Mouse (Mus musculus) hindbrain, embryonic 12.5 days (tissue): Measurements from ENCODE around the gene Gcc2. TPM values are rescaled to one million over a fixed set of nuclear protein-coding genes. Genes with fewer than 3 reads are reported as not detected.
"Not testable (repeated sequence)": the region's sequence is repeated elsewhere in the genome, so short reads cannot be mapped to it uniquely, and the experiment has no call there.

Source experiments
- ATAC-seq: fragments of 200-750 bp; cut with Nextera tagmentation; 2 replicates; pipeline ENCODE4 v1.8.0; 2017; ENCODE audit warnings: moderate TSS enrichment; ENCODE audit not compliant: low FRiP score
- H3K27ac ChIP-seq: fragments of 300-500 bp; sonication (generic); 2 replicates; pipeline ENCODE4 v1.5.1; 2016; ENCODE audit warnings: mild to moderate bottlenecking
- H3K27me3 ChIP-seq: fragments of 300-500 bp; sonication (generic); 2 replicates; pipeline ENCODE4 v1.6.1; 2016; ENCODE audit warnings: mild to moderate bottlenecking
- H3K36me3 ChIP-seq: fragments of 300-500 bp; sonication (generic); 2 replicates; pipeline ENCODE4 v1.6.1; 2016; ENCODE audit warnings: mild to moderate bottlenecking
- H3K4me1 ChIP-seq: fragments of 300-500 bp; sonication (generic); 2 replicates; pipeline ENCODE4 v1.6.1; 2016
- H3K4me2 ChIP-seq: fragments of 300-500 bp; sonication (generic); replicated peaks from 2 replicates; pipeline ENCODE4 v1.6.1; 2016; ENCODE audit warnings: mild to moderate bottlenecking
- H3K4me3 ChIP-seq: fragments of 300-500 bp; sonication (generic); 2 replicates; pipeline ENCODE4 v1.5.1; 2016; ENCODE audit warnings: mild to moderate bottlenecking
- H3K9ac ChIP-seq: fragments of 300-500 bp; sonication (generic); 2 replicates; pipeline ENCODE4 v1.6.1; 2016; ENCODE audit warnings: mild to moderate bottlenecking, moderate library complexity
- H3K9me3 ChIP-seq: fragments of 300-500 bp; sonication (generic); replicated peaks from 2 replicates; pipeline ENCODE4 v1.6.1; 2016; ENCODE audit warnings: mild to moderate bottlenecking
- WGBS: fragments of 180-500 bp; shearing (Covaris S2); methylation state at CpG from one replicate; pipeline ENCODE4 v1.1.7; 2016; 5-methylcytosine and 5-hydroxymethylcytosine counted together
- polyA plus RNA-seq: library from polyadenylated mRNA; unstranded; fragments of >200 nt; fragmentation: Nextera tagmentation; extraction: Ambion mirVana; gene quantifications from 2 replicates; pipeline ENCODE4 v1.2.1, GENCODE M21; 2016

Gene Gcc2
- polyA plus RNA-seq, 1 experiment from 2014 or later, result 65.1 TPM

GRCm38 (mm10) chr10:58221571-58221970, 33.7 kb upstream of the Gcc2 start:
- not testable (repeated sequence) for H3K4me2 ChIP-seq, H3K27ac ChIP-seq, H3K4me3 ChIP-seq, H3K4me1 ChIP-seq, H3K36me3 ChIP-seq, H3K9ac ChIP-seq, ATAC-seq, H3K27me3 ChIP-seq, H3K9me3 ChIP-seq
- 94% methylated on average over 2 of the region's 2 CpGs for WGBS

GRCm38 (mm10) chr10:58223161-58223560, 32.1 kb upstream of the Gcc2 start:
- not testable (repeated sequence) for H3K4me2 ChIP-seq, H3K27ac ChIP-seq, H3K36me3 ChIP-seq, H3K27me3 ChIP-seq, H3K4me1 ChIP-seq, H3K9me3 ChIP-seq, H3K4me3 ChIP-seq, H3K9ac ChIP-seq, ATAC-seq
- WGBS, result 78% methylated on average over 4 of the region's 6 CpGs

DNA sequence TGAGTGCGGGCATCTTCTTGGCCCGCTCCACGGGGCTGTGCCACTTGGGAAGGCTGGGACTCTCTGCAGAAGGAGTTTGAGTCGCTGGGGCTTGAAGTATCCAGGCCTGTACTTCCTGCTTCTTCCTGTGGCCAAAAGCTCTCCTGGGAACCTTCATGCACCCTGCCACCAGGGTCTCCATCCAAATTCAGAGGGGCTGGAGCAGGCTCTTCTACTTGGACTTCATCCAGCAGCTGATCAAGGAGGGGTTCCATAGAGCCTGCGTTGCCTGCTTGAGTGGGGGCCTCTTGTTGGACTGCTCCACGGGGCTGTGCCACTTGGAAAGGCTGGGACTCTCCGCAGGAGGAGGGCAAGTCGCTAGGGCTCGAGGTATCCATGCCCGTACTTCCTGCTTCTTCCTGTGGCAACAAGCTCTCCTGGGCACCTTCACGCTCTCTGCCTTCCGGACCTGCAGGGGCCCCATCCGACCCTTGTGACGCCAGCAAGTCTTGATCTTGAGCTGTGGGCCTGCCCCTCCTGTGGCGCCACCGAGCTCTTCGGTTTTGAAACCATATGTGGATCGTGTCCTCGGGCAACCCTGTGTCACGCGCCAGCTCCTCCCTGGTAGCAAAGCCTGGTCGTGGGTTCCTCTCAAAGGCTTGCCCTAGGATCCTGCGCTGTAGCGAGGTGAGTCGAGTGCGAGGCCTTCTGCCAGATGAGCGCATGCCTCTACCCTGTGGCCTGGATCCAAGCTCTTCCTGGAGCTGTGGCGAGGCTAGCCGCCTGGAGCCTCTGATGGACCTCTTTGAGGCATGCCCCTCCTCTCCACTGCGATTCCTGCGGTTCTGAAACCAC, 31.1 kb upstream of the Gcc2 start:
- 84% methylated on average over 31 of the region's 31 CpGs for WGBS
- not testable (repeated sequence) for H3K4me1 ChIP-seq, H3K4me2 ChIP-seq, H3K27ac ChIP-seq, H3K9me3 ChIP-seq, H3K9ac ChIP-seq, H3K27me3 ChIP-seq, ATAC-seq, H3K36me3 ChIP-seq, H3K4me3 ChIP-seq

DNA sequence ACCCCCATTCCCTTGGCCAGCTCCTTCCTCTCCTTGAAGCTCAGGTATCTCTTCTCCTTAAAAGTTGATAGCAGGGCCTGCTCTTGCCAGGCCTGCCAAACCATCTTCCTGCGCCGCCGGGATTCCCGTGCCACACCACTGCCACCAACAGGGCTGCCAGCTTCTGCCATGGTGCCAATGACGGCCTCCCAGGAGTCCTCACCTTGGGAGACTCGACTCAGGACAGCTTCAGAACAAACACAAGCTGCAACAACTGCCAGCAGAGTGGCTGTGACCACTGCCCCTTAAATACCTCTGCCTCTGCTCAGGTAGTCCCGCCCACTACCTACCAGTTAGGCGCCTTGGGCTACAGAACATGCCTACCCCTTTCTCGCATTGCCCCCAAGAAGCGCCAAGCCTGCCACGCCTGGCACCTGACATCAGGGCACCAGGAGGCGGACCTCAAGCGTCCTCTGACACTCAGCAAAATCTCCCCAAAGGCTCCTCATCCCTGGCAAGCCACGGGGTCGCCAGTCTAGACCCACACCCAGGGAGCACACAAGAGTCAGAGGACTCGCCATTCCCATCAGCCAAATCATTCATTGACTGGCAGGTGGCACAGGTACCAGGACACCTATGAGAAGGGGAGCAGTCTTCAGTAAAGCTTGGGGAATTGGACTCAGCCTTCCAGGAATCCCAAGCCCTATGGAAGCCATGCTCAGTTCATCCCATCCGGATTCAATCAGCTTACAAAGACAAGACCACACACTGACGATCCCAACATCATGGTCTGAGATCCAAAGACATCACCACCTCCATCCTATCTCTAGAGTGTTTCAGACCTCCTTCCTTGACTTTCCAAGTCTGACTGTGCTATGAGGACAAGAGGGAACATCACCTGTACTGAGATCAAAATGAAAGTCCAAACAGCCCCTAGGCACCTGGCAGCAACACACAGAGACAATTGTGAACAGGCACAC, 30.2 kb upstream of the Gcc2 start, which contains the start of gene AW822073:
TSS of gene AW822073 (minus strand) at position 104 of the 959 bp plus-strand sequence.
- not testable (repeated sequence) for ATAC-seq, H3K27ac ChIP-seq, H3K9me3 ChIP-seq, H3K4me1 ChIP-seq, H3K27me3 ChIP-seq, H3K36me3 ChIP-seq, H3K4me2 ChIP-seq, H3K4me3 ChIP-seq, H3K9ac ChIP-seq
- 86% methylated on average over 18 of the region's 18 CpGs for WGBS

DNA sequence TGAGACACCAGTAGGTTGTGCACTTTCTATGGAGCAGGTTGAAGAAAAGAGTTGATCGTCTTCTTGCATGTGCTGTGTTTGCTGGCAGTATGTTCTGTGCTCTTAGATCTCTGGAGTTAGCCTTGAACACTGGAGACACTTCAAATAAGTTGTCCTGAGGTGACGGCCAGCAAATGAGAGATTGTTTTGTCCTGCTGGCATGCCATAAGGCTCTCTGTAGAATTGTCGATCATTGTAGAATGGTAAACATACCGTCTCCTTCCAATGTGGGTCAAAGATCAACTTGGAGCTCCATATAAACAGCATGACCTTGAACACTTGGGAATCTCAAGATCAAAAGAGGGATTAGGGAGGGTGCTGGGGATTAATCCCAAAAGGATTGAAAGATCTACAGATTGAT, 28.9 kb upstream of the Gcc2 start:
- H3K4me1 ChIP-seq, H3K36me3 ChIP-seq, H3K9me3 ChIP-seq, ATAC-seq, H3K4me3 ChIP-seq, H3K27me3 ChIP-seq, H3K4me2 ChIP-seq, H3K9ac ChIP-seq, H3K27ac ChIP-seq: not testable (repeated sequence)
- 79% methylated on average over 4 of the region's 4 CpGs for WGBS

GRCm38 (mm10) chr10:58227798-58228197, 27.5 kb upstream of the Gcc2 start:
- not testable (repeated sequence) for H3K27me3 ChIP-seq, H3K4me3 ChIP-seq, H3K27ac ChIP-seq, H3K36me3 ChIP-seq, ATAC-seq, H3K4me2 ChIP-seq, H3K9ac ChIP-seq, H3K4me1 ChIP-seq
- peaks cover 19% of the 10 kb centered on the region for H3K9me3 ChIP-seq
- WGBS, result 85% methylated on average over 2 of the region's 6 CpGs

DNA sequence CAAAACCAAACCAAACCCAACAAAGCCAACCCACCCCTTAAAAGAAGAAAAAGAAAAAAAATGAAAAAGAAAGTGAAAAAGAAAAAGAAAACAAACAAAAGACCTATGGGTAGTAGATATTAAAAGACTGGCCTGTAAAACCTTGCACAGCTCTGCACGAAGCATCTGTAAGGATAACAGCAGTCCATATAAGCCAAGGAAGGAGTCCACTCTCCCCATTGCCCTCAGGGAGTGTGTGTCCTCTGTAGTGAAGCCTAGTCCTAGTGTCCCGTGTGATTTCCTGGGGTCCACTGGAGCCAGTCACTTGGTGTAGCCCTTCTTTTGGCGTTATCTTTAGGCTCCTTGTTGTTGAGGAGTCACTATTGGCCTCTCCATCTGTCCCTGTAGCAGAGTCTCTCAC, 25.3 kb upstream of the Gcc2 start:
- not testable (repeated sequence) for H3K4me3 ChIP-seq, H3K27ac ChIP-seq, H3K4me2 ChIP-seq, H3K4me1 ChIP-seq, H3K27me3 ChIP-seq, H3K36me3 ChIP-seq, H3K9ac ChIP-seq, ATAC-seq
- WGBS, result 60% methylated on average over 3 of the region's 3 CpGs
- peaks cover 22% of the 10 kb centered on the region for H3K9me3 ChIP-seq

DNA sequence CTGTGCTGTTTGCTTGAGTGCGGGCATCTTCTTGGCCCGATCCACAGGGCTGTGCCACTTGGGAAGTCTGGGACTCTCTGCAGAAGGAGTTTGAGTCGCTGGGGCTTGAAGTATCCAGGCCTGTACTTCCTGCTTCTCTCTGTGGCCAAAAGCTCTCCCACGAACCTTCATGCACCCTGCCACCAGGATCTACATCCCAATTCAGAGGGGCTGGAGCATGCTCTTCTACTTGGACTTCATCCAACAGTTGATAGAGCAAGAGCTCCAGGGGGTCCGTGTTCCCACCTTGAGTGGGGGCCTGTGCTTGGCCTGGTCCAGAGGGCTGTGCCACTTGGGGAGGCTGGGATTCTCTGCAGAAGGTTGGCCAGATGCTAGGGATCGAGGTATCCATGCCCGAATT, 24.2 kb upstream of the Gcc2 start:
- H3K4me1 ChIP-seq, H3K4me2 ChIP-seq, H3K9ac ChIP-seq, H3K4me3 ChIP-seq, H3K36me3 ChIP-seq, H3K27me3 ChIP-seq, H3K27ac ChIP-seq: not testable (repeated sequence)
- WGBS, result 85% methylated on average over 5 of the region's 7 CpGs
- peaks cover 22% of the 10 kb centered on the region for H3K9me3 ChIP-seq
- peak; percentile 42 for ATAC-seq

- H3K27me3 ChIP-seq, H3K4me3 ChIP-seq, H3K4me2 ChIP-seq, H3K36me3 ChIP-seq, H3K27ac ChIP-seq, H3K4me1 ChIP-seq, H3K9ac ChIP-seq: not testable (repeated sequence)
- peak; percentile 84 for ATAC-seq
- peaks cover 25% of the 10 kb centered on the region for H3K9me3 ChIP-seq
- WGBS, result 89% methylated on average over 35 of the region's 35 CpGs
Measured at GRCm38 (mm10) chr10:58231779-58232640, 23.3 kb upstream of the Gcc2 start.

- not testable (repeated sequence) for H3K4me3 ChIP-seq, H3K36me3 ChIP-seq, H3K27me3 ChIP-seq, H3K4me2 ChIP-seq, H3K27ac ChIP-seq, H3K9ac ChIP-seq, H3K4me1 ChIP-seq
- peaks cover 26% of the 10 kb centered on the region for H3K9me3 ChIP-seq
- ATAC-seq, result peak; percentile 47
- WGBS, result 88% methylated on average over 8 of the region's 8 CpGs
Measured at GRCm38 (mm10) chr10:58232641-58232969, 22.7 kb upstream of the Gcc2 start, which contains the start of gene Duxf3. TSS of gene Duxf3 (minus strand) at chr10:58232675.

- H3K9me3 ChIP-seq, result peaks cover 27% of the 10 kb centered on the region
- ATAC-seq, result peak; percentile 62
- not testable (repeated sequence) for H3K4me2 ChIP-seq
Measured at GRCm38 (mm10) chr10:58233054-58233739, 22.1 kb upstream of the Gcc2 start.

More at GRCm38 (mm10) chr10:58233054-58233739, 22.1 kb upstream of the Gcc2 start:
- not testable (repeated sequence) for H3K27ac ChIP-seq, H3K4me1 ChIP-seq, H3K9ac ChIP-seq, H3K36me3 ChIP-seq, H3K27me3 ChIP-seq, H3K4me3 ChIP-seq
- WGBS, result 79% methylated on average over 10 of the region's 10 CpGs
